Mouse (Mus musculus): Measurements from ENCODE around the gene Kpna7.
"Not testable (repeated sequence)": the region's sequence is repeated elsewhere in the genome, so short reads cannot be mapped to it uniquely, and the experiment has no call there.

Gene Kpna7

DNA sequence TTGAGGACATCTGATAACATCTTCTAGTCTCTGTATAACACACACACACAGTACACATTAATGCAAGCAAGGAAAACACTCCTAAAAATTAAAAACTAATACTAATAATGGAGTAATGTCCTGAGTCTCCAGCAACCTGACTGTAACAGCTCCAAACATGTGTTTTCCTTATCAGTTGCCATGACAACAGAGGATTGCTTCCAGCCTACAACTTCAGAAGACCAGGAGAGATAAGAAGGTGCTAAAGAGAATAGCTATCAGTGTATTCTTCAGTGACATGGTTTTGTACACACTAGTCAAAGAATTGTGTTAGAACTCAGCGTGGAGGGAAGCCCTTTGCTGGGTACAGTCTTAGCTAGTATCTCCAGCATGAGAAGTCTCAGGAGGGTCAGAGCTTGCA is 63.1 kb downstream of the Kpna7 start:
- DNase-seq (ENCODE audit: low read depth, low spot score), result not testable (repeated sequence)

DNA sequence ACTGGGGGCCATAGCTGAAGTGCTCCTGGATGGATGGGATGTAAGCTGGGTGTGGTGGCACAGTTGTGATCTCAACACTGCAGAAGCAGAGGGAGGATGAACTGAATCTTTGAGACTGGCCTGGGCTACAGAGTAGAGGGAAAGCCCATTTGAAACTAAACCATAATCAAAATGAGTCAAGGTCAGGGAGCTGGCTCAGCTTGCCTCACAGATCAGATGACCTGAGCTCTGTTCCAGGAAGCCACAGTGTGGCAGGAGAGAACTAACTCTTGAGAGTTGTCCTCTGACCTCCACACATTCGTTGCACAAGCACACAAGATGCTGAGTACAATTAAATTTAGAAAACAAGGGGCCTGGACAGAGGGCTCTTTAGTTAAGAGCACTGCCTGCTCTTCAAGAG is 63.6 kb downstream of the Kpna7 start:
- not testable (repeated sequence) for DNase-seq (ENCODE audit: low read depth, low spot score)

DNA sequence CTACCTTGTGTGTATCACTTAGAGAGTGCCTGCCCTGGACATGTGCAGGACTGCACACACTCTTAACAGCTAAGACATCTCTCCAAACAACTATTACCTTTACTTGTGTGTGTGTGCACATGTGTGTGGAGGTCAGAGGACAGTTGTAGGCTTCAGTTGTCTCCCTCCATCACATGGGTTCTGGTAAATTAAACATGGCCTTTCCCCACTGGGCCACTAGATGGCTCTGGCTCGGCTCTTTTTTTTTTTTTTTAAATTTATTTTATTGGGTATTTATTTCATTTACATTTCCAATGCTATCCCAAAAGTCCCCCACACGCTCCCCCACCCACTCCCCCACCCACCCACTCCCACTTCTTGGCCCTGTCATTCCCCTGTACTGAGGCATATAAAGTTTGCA is 67.1 kb downstream of the Kpna7 start:
- not testable (repeated sequence) for DNase-seq (ENCODE audit: low read depth, low spot score)

DNA sequence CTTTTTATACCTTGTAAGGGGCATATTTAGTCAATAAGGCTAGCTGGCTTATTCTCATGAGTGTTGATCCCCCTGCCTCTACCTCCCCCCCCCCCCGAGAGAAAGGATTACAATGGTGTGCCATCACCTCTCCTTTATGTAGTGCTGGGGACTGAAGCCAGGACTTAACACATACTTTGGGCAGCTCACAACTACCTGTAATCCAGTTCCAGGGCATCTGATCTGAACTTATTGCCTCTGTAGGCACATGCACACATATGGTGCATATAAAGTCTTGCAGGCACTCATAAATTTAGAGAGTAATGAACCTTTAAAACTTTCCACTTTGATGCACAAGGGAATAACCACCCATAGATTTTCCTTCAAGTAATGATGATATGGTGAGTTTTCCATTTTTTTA is 69.6 kb downstream of the Kpna7 start:
- DNase-seq (ENCODE audit: low read depth, low spot score), result no peak

DNA sequence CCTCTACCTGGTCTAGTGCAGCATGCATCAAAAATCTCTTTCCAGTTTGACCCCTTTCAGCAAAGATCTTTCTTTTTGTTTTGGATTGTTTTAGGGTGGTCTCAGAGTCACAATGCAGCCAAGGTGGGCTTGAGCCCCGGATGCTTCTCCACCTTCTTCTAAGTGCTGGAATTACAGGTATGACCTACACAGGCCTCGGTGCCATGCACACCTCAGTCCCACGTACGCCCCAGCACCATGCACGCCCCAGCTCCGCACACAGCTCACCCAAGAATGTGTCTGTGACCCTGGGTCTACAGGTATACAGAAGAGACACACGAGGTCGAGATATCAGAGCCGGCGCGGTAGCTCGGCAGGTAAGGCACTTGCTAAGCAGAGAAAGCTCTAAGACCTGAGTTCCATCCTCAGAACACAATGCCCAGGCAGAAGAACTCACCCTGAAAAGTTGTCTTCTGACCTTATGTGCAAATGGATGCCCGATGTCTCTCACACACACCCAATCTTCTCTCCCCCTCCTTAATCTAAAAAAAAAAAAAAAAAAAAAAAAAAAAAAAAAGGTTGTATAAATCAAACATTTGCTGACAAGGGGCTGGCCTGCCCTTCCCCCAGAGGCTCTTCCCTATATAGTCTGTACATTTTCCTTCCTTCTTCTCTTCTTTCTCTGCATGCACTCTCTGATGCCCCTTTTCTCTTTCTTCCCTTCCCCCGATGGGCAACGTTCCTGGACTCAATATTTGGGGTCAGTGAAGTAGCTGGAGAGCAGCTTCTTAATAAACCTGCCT is 74.8 kb downstream of the Kpna7 start:
- no peak for DNase-seq (ENCODE audit: low read depth, low spot score)

DNA sequence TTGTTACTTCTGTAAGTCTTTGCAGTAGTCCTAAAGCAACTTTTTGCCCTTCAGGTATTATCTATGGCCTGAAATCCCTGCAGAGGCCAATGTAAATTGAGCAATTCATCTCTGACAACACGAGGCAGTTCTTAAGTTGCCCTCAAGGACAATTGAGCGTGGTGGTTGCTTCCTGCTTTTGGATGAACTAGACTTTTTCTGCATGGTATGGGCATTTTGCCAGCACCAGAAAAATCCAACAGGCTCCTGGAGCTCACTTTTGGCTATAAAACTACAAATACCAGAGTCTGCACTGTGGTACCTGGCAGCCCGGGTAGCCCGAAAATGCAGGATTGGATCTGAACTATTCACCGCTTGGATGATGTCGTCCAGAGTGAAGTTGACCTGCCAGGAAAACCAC is 78.2 kb downstream of the Kpna7 start:
- no peak for DNase-seq (ENCODE audit: low read depth, low spot score)

DNA sequence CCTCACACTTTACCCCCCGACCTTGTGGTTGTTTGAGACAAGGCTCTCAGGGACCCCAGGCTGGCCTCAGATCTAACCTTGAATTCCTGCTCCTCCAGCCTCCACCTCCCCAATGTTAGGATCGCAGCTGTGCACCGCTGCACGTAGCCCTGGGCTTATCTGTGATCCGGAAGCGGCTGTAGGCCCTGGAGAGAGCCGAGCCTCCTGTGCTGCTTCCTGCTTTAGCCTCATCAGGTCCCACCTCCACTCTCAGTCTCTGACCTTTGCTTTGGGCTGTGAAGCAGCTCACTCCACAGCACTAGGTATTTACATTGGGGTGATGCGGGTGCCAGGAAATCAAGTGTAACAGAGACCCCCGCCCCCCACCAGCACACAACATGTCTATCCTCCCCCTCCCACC is 79.3 kb downstream of the Kpna7 start:
- no peak for DNase-seq (ENCODE audit: low read depth, low spot score)

DNA sequence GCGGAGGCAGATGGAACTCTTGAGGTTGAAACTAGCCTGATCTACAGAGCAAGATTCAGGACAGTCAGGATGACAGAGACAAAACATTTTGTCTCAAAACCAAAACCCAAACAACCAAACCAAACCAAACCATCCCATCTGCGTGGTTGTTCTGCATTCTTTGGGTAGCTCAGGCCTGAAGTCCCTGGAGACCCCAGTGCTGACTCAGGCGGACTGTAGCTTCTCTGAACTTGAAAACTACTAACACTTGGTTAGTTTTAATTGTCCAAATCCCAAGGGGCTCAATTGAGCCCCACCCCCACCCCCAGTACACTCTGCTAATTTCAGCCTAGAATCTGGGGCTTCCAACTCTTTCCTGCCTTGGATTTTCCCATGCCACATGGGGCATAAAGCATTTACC is 80.5 kb downstream of the Kpna7 start:
- no peak for DNase-seq (ENCODE audit: low read depth, low spot score)

DNA sequence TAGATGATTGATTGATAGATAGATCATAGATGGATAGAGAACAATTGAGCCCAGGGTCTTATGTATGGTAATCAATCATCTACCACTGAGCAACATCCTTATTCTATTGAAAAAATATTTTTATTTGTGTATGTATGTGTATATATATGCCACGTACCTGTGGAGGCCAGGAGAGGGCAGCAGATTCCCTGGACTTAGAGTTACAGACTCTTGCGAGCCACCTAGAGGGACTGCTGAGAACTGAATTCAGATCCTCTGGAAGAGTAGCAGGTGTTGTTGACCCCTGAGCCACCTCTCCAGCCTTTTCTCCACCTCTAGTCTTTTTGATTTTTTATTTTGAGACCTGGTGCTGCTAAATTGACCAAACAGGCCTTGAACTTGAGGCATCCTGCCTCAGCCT is 85.3 kb downstream of the Kpna7 start:
- DNase-seq (ENCODE audit: low read depth, low spot score), result no peak

DNA sequence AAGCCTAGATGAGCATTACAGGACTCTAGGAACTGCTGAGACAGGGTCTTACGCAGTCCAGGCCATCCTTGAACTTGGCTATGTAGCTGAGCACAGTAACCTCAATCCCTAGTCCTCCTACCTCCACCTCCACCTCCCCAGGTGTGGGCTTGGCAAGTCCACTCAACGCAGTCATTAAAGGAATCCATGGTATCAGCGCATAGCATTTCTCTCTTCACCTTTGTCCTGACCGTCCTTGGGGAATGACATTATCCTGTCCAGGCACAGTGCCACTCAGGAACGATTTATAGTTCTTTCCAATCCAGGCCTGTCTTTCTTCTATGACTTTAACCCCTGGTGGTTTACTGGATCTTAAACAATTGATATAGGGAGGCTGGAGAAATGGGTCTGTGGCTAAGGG is 93.3 kb downstream of the Kpna7 start:
- DNase-seq (ENCODE audit: low read depth, low spot score), result no peak

DNA sequence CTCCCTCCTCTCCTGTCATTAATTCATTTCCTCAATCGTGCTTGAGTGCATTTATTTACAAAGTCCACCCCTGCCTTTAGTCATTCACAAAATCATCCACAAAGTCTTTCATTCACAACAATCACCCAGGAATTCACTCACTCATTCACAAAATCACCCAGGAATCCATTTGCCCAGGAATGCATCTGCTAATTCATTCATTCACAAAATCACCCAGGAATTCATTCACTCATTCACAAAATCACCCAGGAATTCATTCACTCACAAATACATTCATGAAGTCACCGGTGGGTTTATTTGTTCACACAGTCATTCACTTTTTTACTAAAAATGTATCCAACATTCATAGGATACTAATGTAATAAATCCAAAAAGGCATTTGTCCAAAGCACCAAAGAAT is 93.8 kb downstream of the Kpna7 start:
- DNase-seq (ENCODE audit: low read depth, low spot score), result no peak

DNA sequence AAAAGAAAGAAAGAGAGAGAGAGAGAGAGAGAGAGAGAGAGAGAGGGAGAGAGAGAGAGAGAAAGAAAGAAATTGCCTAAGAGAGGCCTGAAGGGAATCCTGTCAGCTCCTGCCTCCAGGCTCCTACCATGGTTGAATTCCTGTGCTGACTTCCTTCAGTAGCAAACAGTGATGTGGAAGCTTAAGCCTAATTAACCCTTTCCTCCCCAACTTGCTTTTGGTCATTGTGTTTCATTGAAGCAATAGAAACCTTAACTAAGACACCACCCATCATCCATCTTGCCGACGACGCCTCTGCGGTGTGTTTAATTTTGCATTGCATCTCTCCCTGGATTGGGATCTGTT is 94.8 kb downstream of the Kpna7 start:
- DNase-seq (ENCODE audit: low read depth, low spot score), result no peak

DNA sequence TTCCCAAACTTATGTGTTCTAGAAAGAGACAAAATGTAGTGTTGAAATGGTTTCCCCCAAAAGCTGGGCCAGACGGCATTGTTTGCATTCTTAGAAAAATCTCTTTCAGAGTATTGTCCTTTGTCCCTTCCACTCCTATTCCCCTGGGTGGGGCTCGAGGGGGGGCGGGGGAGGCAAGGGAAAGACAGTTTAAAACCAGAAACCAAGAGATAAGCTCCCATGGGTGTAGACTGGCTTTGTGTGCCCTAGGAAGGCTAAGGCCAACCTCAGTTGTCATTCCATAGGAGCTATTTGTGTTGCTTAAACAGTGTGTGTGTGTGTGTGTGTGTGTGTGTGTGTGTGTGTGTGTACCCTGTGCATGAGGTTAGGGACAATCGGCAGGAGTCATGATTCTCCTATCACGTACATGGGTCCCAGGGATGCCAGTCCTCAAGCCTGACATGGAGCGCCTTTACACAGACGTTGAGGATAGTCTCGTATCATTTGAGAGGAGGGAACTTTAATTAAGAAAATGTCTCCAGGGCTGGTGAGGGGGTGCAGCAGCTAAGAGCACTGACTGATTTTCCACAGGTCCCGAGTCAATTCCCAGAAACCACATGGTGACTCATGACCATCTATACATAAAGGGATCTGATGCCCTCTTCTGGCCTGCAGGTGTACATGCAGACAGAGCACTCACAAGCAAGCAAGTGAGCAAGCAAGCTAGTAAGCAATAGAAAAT is 95.3 kb downstream of the Kpna7 start:
- DNase-seq (ENCODE audit: low read depth, low spot score), result peak; percentile 28

DNA sequence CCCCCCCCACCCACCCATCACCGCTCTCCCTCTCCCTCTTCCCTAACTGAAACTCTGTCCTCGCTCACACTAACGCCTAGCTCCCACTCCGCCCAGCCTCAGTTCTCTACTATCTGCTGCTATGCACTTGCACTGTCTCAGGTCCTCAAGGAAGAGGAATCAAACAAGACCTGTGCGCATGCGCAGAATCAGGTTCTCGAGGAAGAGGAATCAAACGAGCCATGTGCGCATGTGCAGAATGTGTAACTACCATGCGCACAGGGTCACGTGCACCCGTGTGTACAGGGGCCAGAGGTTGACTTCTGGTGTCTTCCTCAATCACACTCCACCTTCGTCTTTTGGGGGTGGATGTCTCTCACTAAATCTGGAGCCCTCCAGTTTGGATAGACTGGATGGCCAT is 96.3 kb downstream of the Kpna7 start:
- no peak for DNase-seq (ENCODE audit: low read depth, low spot score)

DNA sequence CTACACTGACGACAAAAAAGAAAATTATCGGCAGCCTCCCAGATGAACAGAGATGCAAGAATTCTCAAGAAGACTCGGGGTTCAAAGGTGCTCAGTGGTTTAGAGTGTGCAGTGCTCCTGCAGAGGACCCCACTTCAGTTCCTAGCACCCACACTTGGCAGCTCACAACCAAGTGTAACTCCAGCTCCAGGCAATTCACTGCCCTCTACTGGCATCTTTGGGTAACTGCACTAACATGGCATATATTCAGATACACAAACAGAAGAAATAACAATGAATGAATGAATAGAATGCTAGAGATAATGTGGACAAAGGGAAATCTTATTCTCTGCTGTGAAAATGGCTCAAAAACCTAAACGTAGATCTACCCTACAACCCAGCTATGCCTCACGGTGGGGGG is 99.0 kb downstream of the Kpna7 start:
- no peak for DNase-seq (ENCODE audit: low read depth, low spot score)

DNA sequence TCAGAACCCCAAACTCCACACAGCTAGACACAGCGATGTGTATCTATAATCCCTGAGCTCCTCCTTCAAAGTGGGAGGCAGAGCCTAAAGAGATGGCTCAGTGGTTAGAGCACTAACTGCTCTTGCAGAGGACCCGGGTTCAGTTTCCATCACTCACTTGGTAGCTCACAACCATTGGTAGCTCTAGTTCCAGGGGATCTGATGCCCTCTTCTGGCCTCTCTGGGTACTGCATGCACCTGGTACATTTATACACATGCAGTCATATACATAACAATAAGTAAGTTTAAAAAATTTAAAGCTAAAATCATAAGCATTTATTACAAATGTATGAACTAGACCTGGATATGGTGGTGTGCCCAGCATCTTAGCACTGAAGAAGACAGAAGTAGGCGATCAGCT is 100.6 kb downstream of the Kpna7 start:
- no peak for DNase-seq (ENCODE audit: low read depth, low spot score)

DNA sequence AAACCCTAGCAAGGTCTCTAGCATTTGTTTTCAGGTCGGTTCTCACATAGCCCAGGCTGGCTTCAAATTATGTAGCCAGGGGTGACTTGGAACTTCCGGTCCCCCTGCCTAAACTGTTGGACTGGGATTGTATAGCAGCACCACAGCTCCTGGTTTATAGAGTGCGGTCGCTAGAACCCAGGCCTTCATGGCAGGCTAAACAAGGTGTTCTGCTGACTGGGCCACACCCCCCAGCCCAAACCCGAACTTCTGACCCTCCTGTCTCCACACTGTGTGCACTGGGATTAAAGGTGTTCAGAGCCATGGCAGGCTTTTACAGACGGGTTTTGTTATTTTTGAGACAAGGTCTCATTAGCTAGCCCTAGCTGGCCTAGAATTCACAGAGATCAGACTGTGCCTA is 104.7 kb downstream of the Kpna7 start:
- DNase-seq (ENCODE audit: low read depth, low spot score), result no peak

DNA sequence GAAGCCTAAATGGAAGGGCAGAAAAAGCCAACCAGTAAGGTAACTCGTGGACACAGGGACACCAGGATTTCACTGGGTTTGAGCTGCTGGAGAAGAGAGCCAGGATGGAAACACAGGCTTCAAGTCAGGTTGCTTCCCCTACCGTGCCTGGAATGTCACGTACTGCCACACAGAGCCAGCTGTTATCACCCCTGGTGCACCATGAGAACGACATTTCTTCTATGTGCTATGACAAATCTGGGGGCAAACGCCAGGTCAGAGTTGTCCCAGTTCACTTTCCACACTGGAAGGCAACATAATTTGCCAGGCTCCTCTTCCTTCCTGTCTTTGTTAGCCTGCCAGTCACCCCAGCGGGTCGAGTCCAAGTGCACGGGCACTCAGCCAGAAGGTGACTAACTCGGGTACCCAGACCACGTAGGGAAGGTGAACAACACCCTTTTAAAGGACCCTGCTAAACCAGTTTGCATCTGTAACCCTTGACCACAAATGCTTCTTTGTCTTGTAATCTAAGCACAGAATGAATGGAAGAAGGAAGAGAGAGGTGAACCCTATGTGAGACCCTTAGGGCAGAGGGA is 105.2 kb downstream of the Kpna7 start:
- no peak for DNase-seq (ENCODE audit: low read depth, low spot score)

DNA sequence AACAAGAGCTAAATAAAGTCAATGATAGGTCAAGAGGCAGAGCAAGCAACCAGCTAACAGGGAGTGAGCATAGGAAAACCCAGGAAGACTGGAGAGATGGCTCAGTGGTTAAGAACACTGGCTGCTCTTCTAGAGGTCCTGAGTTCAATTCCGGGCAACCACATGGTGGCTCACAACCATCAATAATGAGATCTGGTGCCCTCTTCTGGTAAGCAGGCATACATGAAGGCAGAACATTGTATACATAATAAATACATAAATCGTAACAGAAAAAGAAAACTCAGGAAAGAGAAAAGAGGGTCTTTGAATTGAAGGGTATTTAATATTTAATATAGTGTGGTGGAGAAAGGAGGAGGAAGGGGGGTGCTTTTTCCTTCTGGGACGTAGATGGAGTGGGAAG is 112.6 kb downstream of the Kpna7 start:
- no peak for DNase-seq (ENCODE audit: low read depth, low spot score)

DNA sequence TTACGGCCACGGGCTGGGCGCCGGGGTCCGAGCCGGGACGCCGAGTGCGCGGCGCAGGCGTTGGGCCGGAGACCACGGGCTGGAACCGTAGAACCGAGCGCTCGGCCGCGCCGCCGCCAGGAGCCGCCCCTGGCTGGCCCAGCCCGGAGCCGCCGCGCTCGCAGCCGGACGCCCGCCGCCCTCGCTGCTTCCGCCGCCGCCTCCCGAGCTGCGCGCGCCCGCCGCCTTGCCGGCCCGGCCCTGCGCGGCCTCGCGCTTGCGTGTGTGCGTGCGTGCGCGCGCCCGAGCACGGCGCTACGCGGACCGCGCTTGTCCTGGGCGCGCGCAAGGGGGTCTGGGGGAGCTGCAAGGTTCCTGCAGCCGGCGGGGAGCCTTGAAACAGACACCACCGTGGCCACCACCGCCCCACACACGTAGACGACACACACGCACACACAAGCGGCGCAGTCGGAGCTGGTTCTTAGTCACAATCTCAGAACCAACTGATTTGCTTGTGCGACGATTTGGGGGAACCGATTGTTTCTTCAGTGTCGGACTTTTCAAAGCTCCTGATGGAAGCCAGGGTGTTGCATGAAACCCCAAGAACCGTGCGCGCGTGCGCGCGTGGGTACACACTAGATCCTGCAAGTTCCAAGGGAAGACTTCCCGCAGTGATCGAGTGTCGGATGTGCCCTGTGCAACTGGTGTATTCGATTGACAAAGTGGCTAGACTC is 118.0 kb downstream of the Kpna7 start, which contains the start of gene Smurf1:
TSS of gene Smurf1 (minus strand) at position 209 of the 713 bp plus-strand sequence.
- DNase-seq (ENCODE audit: low read depth, low spot score), result peak; percentile 73

DNA sequence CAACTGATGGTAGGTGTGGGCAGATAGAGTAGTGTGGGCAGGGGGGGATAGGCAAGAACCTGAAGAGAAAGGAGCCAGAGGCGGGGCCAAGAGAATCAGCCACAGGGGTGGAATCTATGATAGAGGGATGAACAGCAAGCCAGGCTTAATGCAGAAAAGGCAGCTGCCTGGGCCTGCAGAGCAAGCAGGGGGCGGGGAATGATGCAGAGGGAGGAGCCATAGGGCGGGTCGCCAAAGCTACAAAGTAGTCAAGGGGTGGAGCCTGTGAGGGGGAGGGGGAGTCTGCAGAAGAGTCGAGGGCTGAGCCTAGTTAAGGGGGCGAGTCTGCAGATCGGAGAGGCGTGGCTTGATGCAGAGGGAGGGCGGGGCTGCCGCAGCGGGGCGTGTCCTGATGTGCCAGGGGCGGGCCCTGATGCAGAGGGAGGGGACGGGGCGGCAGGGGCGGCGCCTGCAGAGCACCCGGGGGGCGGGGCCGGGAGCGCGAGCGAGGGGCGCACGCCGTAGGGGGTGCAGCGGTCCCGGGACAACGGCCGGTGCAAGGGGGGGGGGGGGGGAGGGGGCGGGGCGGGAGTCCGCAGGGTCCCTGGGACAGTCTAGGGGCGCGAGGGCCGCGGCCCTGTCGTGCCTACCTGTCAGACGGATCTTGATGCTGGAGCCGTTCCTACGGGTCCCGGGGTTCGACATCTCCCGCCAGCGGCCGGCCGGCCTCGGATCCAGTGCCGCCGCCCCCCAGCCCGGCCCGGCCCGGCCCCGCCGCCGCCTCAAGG is 118.8 kb downstream of the Kpna7 start:
- peak; percentile 68 for DNase-seq (ENCODE audit: low read depth, low spot score)

DNA sequence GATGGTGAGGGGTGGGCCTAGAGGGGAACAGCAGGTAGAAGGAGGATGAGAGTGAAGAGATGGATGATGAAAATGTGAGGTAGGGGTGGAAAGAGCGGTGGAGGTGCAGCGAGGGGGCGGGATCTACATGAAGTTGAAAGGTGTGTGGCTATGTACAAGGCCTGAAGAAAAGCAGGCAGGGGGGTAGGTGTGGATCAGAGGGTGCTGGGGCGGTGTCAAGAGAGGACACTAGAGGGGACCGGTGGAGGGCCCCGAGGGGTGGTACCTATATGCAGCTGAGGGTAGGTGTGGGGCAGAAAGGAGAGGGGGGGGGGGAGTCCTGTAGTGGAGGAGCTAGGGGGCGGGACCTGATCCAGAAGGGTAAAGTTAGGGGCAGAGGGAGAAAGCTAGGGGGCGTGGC is 119.4 kb downstream of the Kpna7 start:
- no peak for DNase-seq (ENCODE audit: low read depth, low spot score)

Measured in retina, adult 2 months (tissue).